Mouse (Mus musculus) heart, postnatal 0 days (tissue): ENCODE data around the gene Olfr462.
"Not testable (repeated sequence)": the region's sequence is repeated elsewhere in the genome, so short reads cannot be mapped to it uniquely, and the experiment has no call there.

Source experiments
- CTCF ChIP-seq: IDR thresholded peaks from 2 replicates; pipeline ENCODE4 v1.5.1; 2016; ENCODE audit warnings: antibody characterized with exemption, control low read depth, low read depth
- EP300 ChIP-seq: IDR thresholded peaks from 2 replicates; pipeline ENCODE4 v1.6.1; 2016; ENCODE audit warnings: antibody characterized with exemption, low read depth

- not testable (repeated sequence) for TF ChIP-seq CTCF, EP300
Measured at GRCm38 (mm10) chr11:87866891-87867290, 25.2 kb downstream of the Olfr462 start.
